Mouse (Mus musculus): ENCODE results near the gene Dync2h1.

DNA sequence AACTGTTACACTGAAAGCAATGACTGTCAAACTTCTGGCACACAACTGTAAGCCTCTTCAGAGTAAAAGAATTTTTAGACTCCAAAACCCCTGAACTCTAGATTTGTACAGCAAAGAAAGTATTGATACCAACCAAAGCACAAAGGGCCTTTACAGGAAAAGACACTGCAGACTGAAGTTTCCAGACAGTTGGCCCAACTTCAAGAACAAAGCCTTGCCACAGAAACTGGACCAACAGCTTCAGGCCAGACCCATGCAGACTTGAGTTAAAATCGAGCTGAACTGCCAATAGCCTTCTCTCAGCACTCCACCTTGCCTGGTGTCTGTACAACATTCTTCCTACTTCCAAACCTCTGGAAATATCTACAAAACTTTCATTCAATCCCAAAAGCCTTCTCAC is 74.1 kb downstream of the Dync2h1 start:
- TF ChIP-seq CTCF (IDR thresholded peaks at IDR 0.05; ENCODE audit: control insufficient read depth, insufficient read depth, low read length): no peak
- no peak for TF ChIP-seq POLR2A (IDR thresholded peaks at IDR 0.05; ENCODE audit: borderline replicate concordance, control insufficient read depth, low read depth, low read length)

Measured in bone marrow, adult 2 months (tissue).